Mouse (Mus musculus) thymus, adult 2 months (tissue): Measurements from ENCODE around the gene Fam161b.

Experiments
- CTCF ChIP-seq: fragments of 200-500 bp; IDR thresholded peaks from 2 replicates; pipeline ENCODE4 v1.5.1; 2012; ENCODE audit warnings: mild to moderate bottlenecking, control low read depth, low read length, moderate library complexity, borderline replicate concordance; ENCODE audit not compliant: control insufficient read depth, poor library complexity, insufficient read depth; ENCODE audit errors: extremely low read depth
- POLR2A ChIP-seq: fragments of 200-500 bp; IDR thresholded peaks from 2 replicates; pipeline ENCODE4 v1.6.1; 2012; ENCODE audit warnings: mild to moderate bottlenecking, low read length, control low read depth, moderate library complexity; ENCODE audit not compliant: control insufficient read depth, poor library complexity, insufficient read depth; ENCODE audit errors: extremely low read depth

DNA sequence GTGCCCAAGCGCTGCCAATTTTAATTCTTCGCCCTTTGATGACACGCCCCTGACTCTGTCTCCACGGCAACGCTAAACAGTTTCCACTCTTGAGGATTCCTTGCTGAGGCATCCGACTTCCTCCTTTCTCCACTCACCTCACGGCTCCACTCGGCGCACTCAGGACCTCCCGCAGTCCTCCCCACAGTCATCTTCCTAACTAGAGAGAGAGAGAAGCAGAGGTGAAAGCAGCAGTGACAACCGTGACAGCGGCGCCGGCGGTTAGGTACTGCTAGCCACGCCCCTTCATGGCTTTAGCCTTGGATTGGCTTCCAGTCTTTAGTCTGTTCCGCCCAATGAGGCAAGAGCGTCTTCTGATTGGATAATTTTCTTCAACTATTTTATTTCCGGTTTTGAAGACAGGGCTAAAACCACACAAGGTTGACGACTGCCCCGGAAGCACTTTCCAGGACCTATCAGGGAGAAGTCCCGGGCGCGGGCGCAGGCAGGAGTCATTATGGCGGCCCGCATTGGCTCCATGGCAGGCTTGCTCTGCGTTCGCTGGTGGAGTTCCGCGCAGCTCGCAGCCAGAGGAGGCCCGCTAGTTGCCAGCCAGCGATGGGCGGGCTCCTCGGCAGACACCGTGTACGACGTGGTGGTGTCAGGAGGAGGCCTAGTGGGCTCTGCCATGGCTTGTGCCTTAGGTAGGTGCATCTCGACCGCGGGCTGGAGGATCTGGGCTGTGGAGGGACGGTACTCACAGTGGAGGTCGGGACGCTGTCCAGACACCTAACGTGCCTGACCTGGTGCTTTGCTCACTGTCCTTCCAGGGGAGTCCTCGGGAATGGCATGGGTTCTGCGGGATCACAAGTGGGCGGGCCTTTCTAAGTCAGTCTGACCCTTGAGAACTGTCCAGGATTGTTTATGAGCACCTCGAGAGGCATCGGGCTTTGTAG, at the start of gene Fam161b, which contains the start of gene Coq6:
- TF ChIP-seq POLR2A (peak; percentile 63), CTCF (no peak)
